Mouse (Mus musculus) heart, embryonic 10.5 days (tissue): Measurements from ENCODE around the gene Tnfrsf4. TPM values are rescaled to one million over a fixed set of nuclear protein-coding genes. Genes with fewer than 3 reads are reported as not detected.

Experiments
- DNase-seq: peaks from one replicate; pipeline ENCODE4 v3.0.0-alpha.2; 2017; ENCODE audit warnings: low spot score
- H3K27ac ChIP-seq: fragments of 300-500 bp; sonication (generic); 2 replicates; pipeline ENCODE4 v1.5.1; 2016; ENCODE audit warnings: mild to moderate bottlenecking
- H3K27me3 ChIP-seq: fragments of 300-500 bp; sonication (generic); 2 replicates; pipeline ENCODE4 v1.6.1; 2016; ENCODE audit warnings: mild to moderate bottlenecking; ENCODE audit not compliant: poor library complexity, insufficient read depth, severe bottlenecking
- H3K36me3 ChIP-seq: fragments of 300-500 bp; sonication (generic); 2 replicates; pipeline ENCODE4 v1.6.1; 2016; ENCODE audit warnings: mild to moderate bottlenecking, moderate library complexity
- H3K4me1 ChIP-seq: fragments of 300-500 bp; sonication (generic); 2 replicates; pipeline ENCODE4 v1.6.1; 2016; ENCODE audit warnings: mild to moderate bottlenecking
- H3K4me3 ChIP-seq: fragments of 300-500 bp; sonication (generic); 2 replicates; pipeline ENCODE4 v1.5.1; 2016; ENCODE audit warnings: mild to moderate bottlenecking, moderate library complexity
- H3K9me3 ChIP-seq: fragments of 300-500 bp; sonication (generic); 2 replicates; pipeline ENCODE4 v1.6.1; 2016; ENCODE audit warnings: mild to moderate bottlenecking, moderate library complexity
- WGBS: fragments of 180-500 bp; shearing (Covaris S2); methylation state at CpG from one replicate; pipeline ENCODE4 v1.1.7; 2016; 5-methylcytosine and 5-hydroxymethylcytosine counted together
- microRNA counts: library from miRNA; unstranded; fragments of <30 nt; microRNA quantifications from one replicate; lab custom pipeline; 2017
- microRNA-seq: library from miRNA; unstranded; fragments of <30 nt; microRNA quantifications from one replicate; pipeline ENCODE4, GENCODE M21; 2017
- polyA plus RNA-seq: library from polyadenylated mRNA; unstranded; fragments of >200 nt; fragmentation: Nextera tagmentation; extraction: Ambion mirVana; gene quantifications from 2 replicates; pipeline ENCODE4 v1.2.1, GENCODE M21; 2016

Tnfrsf4 gene
- polyA plus RNA-seq, 1 experiment from 2014 or later = 1.0 TPM

DNA sequence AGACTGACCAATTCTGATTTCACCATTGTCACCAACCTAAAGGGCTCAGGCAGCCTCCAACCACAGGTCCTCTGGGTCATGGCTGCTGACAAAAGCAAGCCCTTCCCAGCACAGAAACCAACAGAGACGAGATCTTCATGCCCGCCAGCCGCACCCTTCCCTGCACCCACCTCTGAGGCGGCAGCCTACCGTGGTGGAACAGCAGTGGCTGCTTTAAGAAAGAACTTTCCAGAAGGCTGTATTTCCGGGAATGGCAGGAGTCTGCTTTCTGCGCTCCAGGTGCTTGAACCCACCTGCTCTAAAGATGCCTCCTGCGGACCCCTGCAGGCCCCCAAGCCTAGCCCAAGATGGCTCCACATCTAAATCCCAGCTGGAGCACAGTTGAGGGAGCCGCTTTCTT is 45.2 kb downstream of the Tnfrsf4 start:
- Histone ChIP-seq H3K27me3 (peaks cover 33% of the 10 kb centered on the region), H3K27ac (peak overlapping the region; percentile 44; the same call in 1 of the 2 replicates), H3K4me3 (peak overlapping the region; percentile 17), H3K9me3 (no peaks in the 10 kb centered on the region), H3K4me1 (peaks cover 7% of the 10 kb centered on the region; the same call in 1 of the 2 replicates), H3K36me3 (no peaks in the 10 kb centered on the region)
- DNase-seq = no peak
- 60% methylated on average over 9 of the region's 9 CpGs for WGBS

DNA sequence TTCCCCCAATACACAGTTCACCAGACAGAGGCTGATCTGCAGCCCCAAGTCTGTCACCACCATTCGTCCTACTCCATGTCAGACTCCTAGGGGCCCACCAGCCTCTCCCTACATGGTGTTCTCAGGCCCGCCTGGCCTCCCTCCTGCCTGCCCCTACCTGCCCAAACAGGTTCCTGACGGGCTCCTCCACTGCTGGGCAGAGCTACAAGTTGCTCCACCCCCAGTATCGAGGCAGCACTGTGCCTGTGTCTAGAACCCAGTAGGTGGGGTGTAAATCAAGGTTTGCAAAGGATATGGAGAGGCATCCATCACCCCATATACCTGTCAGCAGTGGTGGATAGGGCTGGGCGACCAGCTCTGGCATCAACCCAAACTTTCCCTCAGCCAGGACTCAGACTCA is 45.6 kb downstream of the Tnfrsf4 start, which contains the start of gene Ttll10:
Gene Ttll10 (minus strand): TSS at position 154 of the 400 bp plus-strand sequence.
- Histone ChIP-seq H3K4me1 (peaks cover 5% of the 10 kb centered on the region; the same call in 1 of the 2 replicates), H3K4me3 (peak within 1 kb of the TSS; percentile 17), H3K9me3 (no peaks in the 10 kb centered on the region), H3K27me3 (peaks cover 33% of the 10 kb centered on the region), H3K36me3 (no peaks in the 10 kb centered on the region), H3K27ac (peak within 1 kb of the TSS; percentile 44; the same call in 1 of the 2 replicates)
- WGBS = 42% methylated on average over 5 of the region's 5 CpGs
- no peak for DNase-seq

DNA sequence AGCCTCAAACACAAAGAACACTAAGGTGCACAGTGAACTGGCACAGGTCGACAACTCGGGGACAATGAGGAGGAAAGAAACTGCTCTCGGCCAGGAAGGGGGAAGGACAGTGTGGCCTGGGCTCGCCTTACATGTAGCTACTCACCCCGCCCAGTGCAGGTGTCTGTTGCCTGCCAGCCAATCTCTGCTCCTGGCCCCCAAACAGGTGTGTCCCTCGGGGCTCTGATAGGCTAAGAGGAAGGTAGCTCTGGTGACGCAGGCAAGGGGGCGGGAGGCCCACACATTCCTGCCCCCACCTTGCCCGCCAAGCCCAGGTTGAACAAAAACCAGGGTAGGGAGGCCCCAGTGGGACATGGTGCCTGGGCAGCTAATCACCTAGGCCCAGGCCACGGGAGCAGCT is 46.1 kb downstream of the Tnfrsf4 start:
- H3K27ac ChIP-seq = peak overlapping the region; percentile 44; the same call in 1 of the 2 replicates
- peak overlapping the region; percentile 17; the same call in 1 of the 2 replicates for H3K4me3 ChIP-seq
- peaks cover 33% of the 10 kb centered on the region for H3K27me3 ChIP-seq
- H3K36me3 ChIP-seq = no peaks in the 10 kb centered on the region
- no peaks in the 10 kb centered on the region for H3K9me3 ChIP-seq
- 27% methylated on average over 10 of the region's 10 CpGs for WGBS
- no peak for DNase-seq
- H3K4me1 ChIP-seq = peaks cover 5% of the 10 kb centered on the region; the same call in 1 of the 2 replicates

DNA sequence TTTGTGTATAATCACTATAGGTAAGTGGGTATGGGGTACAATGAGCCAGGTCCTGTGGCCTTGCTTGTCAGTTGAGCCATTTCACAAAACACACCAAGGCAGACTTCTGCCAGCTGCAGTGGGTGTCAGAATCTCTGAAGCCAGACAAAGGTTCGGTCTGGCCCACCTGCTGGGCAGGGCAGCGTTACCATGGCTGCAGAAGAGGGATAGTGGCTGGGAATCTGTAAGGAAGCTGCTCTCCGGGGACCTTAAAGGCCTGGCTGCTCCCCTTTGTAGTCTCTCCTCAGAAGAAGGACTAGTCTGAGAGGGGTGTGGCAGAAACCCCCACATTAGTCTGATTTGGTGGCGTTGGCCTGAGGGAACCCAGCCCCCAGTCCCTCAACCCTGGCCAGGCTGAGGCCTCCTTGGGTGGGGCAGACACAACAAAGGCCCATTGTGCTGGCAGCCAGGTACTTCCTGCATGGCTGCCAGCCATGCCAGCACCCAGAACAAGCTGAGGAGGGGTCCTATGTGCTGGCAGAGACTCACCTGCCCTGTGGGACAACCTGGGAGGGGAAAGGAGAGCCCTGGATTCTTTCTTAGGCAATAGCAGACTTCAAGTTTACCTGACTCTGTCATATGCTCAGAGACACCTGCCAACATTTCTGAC is 50.3 kb downstream of the Tnfrsf4 start:
- no peak overlapping the region for H3K4me3 ChIP-seq
- 16% methylated on average over 4 of the region's 4 CpGs for WGBS
- peaks cover 15% of the 10 kb centered on the region for H3K4me1 ChIP-seq
- peaks cover 24% of the 10 kb centered on the region for H3K27me3 ChIP-seq
- H3K27ac ChIP-seq = no peak overlapping the region
- DNase-seq = no peak
- no peaks in the 10 kb centered on the region for H3K9me3 ChIP-seq
- no peaks in the 10 kb centered on the region for H3K36me3 ChIP-seq

DNA sequence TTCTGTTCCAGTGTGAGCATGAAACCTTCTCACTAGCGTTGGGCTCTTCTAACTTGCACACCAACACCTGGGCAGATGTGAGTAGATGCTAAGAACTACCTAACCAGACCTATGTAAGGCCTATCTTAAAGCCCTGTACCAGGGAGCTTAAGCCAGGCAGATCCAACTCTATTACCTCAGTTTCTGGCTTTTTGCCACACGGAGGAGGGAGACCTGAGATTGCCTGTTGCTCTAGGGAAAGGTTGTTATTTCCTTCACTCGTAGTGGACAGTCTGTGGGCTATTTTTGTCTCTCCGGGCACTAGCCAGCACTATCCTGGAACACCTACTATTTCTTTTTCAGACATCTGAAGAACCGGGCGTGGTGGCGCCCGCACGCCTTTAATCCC is 50.9 kb downstream of the Tnfrsf4 start:
- peaks cover 15% of the 10 kb centered on the region for H3K4me1 ChIP-seq
- no peaks in the 10 kb centered on the region for H3K36me3 ChIP-seq
- peaks cover 19% of the 10 kb centered on the region; the same call in 1 of the 2 replicates for H3K27me3 ChIP-seq
- 78% methylated on average over 9 of the region's 9 CpGs for WGBS
- H3K27ac ChIP-seq = no peak overlapping the region
- H3K4me3 ChIP-seq = no peak overlapping the region
- H3K9me3 ChIP-seq = no peaks in the 10 kb centered on the region
- DNase-seq = no peak

DNA sequence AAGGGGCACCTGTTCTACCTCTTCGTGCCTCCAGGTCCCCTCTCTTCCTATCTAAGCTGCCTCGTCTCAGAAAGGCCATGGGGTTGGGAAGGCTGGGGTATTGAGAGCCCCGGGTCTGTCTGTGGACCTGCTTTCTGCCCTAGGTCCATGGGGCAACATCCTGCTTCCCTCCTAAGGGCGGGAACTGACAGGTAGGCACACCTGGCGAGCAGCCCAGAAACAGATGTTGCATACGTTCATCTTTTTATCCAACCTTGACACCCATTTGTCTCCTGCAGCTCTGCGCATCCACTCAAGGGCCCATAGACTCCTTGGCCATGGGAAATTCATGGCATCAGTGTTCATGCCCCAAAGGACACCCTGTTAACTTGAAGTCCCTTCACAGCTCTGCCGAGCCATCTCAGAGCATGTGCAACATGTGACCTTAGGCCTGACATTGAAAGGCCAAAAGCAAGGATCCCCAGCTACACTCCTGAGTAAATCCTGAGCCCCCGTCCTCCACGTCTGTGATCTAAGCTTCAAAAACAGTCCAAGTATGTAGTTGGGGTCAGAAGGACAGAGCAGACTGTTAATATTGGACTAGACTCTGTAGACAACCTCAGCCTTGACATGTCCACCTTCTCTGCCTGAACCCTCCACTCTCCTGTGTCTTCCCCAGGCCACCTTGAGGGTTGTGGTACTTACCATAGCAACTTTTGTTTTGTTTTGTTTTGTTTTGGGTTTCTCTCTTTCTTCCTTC is 51.7 kb downstream of the Tnfrsf4 start:
- 79% methylated on average over 10 of the region's 10 CpGs for WGBS

More for the DNA sequence above, 51.7 kb downstream of the Tnfrsf4 start:
- H3K9me3 ChIP-seq = no peaks in the 10 kb centered on the region
- H3K27me3 ChIP-seq = peaks cover 11% of the 10 kb centered on the region; the same call in 1 of the 2 replicates
- H3K36me3 ChIP-seq = no peaks in the 10 kb centered on the region
- peaks cover 23% of the 10 kb centered on the region for H3K4me1 ChIP-seq
- no peak overlapping the region for H3K27ac ChIP-seq
- DNase-seq = no peak
- H3K4me3 ChIP-seq = no peak overlapping the region

MicroRNAs encoded within 50 kb of the gene (microRNA counts, 519-probe panel; counts per million panel counts)
- microRNA mmu-miR-200a (lab: Ali Mortazavi, UCI) (not detected), microRNA mmu-miR-200b (lab: Ali Mortazavi, UCI) (6,177 counts per million, percentile 60 among the panel's probes with 10 or more counts), microRNA mmu-miR-429 (lab: Ali Mortazavi, UCI) (5,203 counts per million, percentile 42 among the panel's probes with 10 or more counts)

Small RNA genes lying within 50 kb of the gene (microRNA-seq; reads per million reads assigned to microRNA genes)
- gene Mir200a = 81.1 reads per million, percentile 49 among the genes with 10 or more reads in this experiment
- gene Mir200b = 202 reads per million, percentile 58 among the genes with 10 or more reads in this experiment
- 788 reads per million, percentile 76 among the genes with 10 or more reads in this experiment for gene Mir429

Other genes with a start within 250 kb of the Tnfrsf4 start
- gene Vwa1, start 239.1 kb upstream of the Tnfrsf4 start, polyA plus RNA-seq = 2.1 and 3.1 TPM in 2 replicates
- gene Tmem88b, start 228.0 kb upstream of the Tnfrsf4 start, polyA plus RNA-seq = 2.1 and 4.7 TPM in 2 replicates
- not detected in 2 replicates for gene Ankrd65, start 223.4 kb upstream of the Tnfrsf4 start, polyA plus RNA-seq
- 176 and 226 TPM in 2 replicates for gene Mrpl20, start 211.0 kb upstream of the Tnfrsf4 start, polyA plus RNA-seq
- 131 and 150 TPM in 2 replicates for gene Ccnl2, start 201.4 kb upstream of the Tnfrsf4 start, polyA plus RNA-seq
- gene Aurkaip1, start 182.6 kb upstream of the Tnfrsf4 start, polyA plus RNA-seq = 157 and 170 TPM in 2 replicates
- 39.0 and 50.5 TPM in 2 replicates for gene Mxra8, start 174.2 kb upstream of the Tnfrsf4 start, polyA plus RNA-seq
- 2.8 and 3.6 TPM in 2 replicates for gene Dvl1, start 166.4 kb upstream of the Tnfrsf4 start, polyA plus RNA-seq
- 0.13 and 0.14 TPM in 2 replicates for gene Tas1r3, start 150.5 kb upstream of the Tnfrsf4 start, polyA plus RNA-seq
- 14.0 and 16.2 TPM in 2 replicates for gene Cptp, start 144.4 kb upstream of the Tnfrsf4 start, polyA plus RNA-seq
- gene Ints11, start 144.3 kb upstream of the Tnfrsf4 start, polyA plus RNA-seq = 52.1 and 73.9 TPM in 2 replicates
- 43.8 and 43.9 TPM in 2 replicates for gene Pusl1, start 122.1 kb upstream of the Tnfrsf4 start, polyA plus RNA-seq
- gene Acap3, start 122.0 kb upstream of the Tnfrsf4 start, polyA plus RNA-seq = 12.3 and 13.3 TPM in 2 replicates
- 97.2 and 135 TPM in 2 replicates for gene Ube2j2, start 70.0 kb upstream of the Tnfrsf4 start, polyA plus RNA-seq
- 26.2 and 27.0 TPM in 2 replicates for gene C1qtnf12, start 51.5 kb upstream of the Tnfrsf4 start, polyA plus RNA-seq
- 10.7 and 12.9 TPM in 2 replicates for gene B3galt6, start 21.2 kb upstream of the Tnfrsf4 start, polyA plus RNA-seq
- 139 and 148 TPM in 2 replicates for gene Sdf4, start 21.0 kb upstream of the Tnfrsf4 start, polyA plus RNA-seq
- 1.4 and 1.7 TPM in 2 replicates for gene Tnfrsf18, start 12.3 kb downstream of the Tnfrsf4 start, polyA plus RNA-seq
- 0.19 and 0.38 TPM in 2 replicates for gene Ttll10, start 45.6 kb downstream of the Tnfrsf4 start, polyA plus RNA-seq
- gene 9430015G10Rik, start 96.1 kb downstream of the Tnfrsf4 start, polyA plus RNA-seq = 32.2 and 45.6 TPM in 2 replicates
- 0.27 and 0.55 TPM in 2 replicates for gene Rnf223, start 116.7 kb downstream of the Tnfrsf4 start, polyA plus RNA-seq
- gene Agrn, start 183.6 kb downstream of the Tnfrsf4 start, polyA plus RNA-seq = 46.3 and 51.3 TPM in 2 replicates
- gene Isg15, start 187.0 kb downstream of the Tnfrsf4 start, polyA plus RNA-seq = 0.59 TPM in 1 of 2 replicates, not detected in the other
- 1.3 and 2.0 TPM in 2 replicates for gene AW011738, start 189.5 kb downstream of the Tnfrsf4 start, polyA plus RNA-seq
- gene Perm1, start 202.0 kb downstream of the Tnfrsf4 start, polyA plus RNA-seq = 0.64 and 1.2 TPM in 2 replicates
- gene Plekhn1, start 221.0 kb downstream of the Tnfrsf4 start, polyA plus RNA-seq = 15.2 and 15.9 TPM in 2 replicates
- 59.2 and 96.5 TPM in 2 replicates for gene Noc2l, start 222.2 kb downstream of the Tnfrsf4 start, polyA plus RNA-seq
- gene Samd11, start 241.8 kb downstream of the Tnfrsf4 start, polyA plus RNA-seq = 1.1 and 2.0 TPM in 2 replicates